Mouse (Mus musculus) urinary bladder, postnatal 10 days (tissue): ENCODE results near the gene Sfmbt2.

Experiments
- DNase-seq: peaks from one replicate; pipeline ENCODE4 v3.0.0; 2022; ENCODE audit warnings: low spot score

Gene Sfmbt2

DNA sequence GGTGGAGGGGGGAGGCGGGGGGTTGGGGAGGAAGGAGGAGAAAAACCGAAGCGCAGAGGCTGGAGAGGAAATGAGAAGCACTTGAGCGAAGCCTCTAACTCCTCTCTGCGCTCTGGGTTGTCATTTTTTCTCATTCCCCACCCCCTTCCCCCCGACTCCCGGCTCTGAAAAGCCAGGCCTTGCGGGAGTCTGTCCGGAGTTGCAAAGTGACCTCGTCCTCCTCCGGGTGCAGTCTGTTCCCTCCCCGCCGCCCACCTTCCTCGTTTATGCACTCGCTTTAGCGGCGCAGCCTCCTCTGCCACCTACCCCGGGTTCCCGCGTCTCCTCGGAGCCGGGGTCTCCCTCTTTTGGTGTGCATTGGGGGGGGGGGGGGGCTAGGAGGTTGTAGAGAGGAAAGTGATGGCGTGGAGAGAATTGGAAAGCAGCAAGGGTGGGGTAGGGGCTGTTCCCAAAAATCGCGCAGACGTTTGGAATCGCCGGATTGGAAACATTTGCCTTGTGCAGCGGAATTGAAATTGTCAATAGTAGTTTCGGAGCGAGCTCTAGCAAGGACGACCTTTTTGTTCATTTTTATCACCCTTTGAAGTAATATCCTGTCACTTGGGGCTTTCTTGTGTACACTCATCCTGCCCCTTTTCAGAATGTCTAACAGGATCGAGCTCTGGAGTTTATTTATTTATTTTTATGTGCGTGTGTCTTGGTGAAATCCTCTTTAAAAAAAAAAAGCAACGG is 2.6 kb downstream of the Sfmbt2 start:
- no peak for DNase-seq

DNA sequence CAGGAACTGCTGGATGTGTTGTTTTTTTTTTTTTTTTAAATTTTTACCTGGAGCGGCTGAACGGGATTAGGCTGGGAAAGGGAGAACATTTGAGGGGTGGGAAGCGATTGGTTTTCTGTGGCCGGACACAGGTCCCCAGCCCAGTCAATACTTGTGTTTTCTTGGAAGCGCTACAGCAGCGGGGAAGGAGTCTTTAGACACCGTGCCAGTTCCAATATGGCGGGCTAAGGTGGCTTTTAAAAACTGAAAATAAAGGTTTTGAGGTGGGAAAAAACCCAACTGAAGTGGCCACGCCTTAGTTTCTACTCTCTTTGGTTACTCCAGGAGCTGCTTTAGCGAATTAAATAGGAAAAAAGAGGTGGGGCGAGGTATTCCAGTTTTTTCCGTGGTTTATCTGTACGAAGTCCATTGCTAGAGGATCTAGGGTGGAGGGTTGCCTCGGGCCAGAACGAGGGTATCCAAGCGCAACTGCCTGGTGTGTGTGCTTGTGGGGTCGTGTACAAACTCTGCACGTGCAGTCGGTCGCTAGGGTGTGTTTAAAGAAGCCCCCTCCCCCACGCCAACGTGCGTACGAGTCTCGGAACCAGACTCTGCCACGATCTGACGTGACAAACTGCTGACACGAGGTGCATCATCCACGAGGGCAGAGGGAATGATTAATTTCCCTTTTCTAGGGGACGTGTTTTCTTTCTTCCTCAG is 3.3 kb downstream of the Sfmbt2 start:
- no peak for DNase-seq

DNA sequence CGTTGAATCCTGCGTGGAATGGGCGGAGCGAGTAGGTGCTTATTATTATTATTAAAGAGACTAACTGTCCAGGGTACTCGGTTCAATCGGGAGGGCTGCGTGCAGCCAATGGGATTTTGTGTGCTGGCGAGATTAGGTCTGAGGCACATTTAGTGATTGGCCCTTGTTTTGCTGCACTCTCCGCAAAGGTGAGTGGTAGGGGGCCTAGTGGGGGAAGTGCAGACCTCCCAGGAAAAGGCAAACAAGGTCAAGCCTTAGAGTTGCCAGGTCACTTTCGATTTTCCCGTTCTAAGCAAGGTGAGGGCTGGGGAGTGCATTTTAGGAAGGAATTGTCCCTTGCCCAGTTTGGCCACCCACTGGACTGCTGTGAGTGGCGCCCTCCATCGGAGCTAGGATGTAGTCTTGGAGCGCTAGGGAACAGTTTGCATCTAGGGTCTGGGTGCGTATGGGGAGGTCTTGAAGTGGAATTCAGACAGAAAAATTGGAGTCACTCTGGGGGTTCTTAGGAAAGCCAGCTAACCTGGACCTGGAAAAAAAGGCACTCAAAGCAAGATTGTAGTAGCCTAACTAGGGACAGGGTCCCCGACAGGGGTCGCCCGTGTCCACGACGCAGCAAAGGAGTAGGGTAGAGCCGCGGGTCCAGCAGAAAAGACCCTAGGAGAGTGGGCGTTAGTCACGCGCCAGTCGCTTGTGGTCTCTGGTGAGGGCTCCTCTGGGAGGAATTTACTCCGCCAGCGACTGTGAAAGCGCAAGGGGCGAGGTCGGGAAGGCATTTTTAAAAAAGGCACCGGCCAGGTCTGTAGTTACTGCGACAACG is 4.1 kb downstream of the Sfmbt2 start:
- DNase-seq, result no peak

DNA sequence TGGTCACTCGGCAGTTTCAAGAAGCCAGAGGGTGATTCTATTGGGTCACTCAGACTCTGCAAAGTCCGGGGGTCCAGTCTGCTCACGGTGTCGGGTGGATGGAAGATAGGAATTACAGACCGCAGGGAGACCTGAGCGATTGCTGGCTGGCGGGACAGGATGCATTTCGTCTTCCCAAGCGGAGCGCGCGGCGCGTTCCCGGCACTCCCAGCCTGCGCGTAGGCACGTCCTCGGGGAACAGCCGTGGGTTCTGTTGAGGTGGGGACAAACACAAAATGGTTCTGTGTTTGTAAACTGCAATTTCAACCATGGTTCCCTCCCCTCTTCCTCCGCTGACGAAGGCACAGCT is 4.7 kb downstream of the Sfmbt2 start:
- no peak for DNase-seq

DNA sequence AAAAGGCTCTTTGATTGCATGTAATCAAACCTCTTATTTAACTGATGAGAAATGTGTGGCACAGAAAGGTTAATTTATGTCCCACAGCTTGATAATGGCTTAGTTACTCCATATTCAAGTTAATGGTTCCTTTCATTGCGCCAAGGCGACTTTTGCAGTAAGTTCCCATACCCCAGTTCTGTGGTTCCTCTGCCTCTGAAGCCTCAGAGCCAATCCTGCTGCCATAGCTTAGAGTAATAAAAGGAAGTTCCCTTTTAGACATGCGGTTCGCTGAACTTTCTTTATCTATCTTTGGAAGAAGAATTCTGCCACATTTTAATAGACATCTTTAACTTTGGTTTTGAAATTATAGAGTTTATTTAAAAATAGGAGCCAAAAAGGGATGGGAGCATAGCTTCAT is 19.7 kb downstream of the Sfmbt2 start:
- DNase-seq, result no peak

DNA sequence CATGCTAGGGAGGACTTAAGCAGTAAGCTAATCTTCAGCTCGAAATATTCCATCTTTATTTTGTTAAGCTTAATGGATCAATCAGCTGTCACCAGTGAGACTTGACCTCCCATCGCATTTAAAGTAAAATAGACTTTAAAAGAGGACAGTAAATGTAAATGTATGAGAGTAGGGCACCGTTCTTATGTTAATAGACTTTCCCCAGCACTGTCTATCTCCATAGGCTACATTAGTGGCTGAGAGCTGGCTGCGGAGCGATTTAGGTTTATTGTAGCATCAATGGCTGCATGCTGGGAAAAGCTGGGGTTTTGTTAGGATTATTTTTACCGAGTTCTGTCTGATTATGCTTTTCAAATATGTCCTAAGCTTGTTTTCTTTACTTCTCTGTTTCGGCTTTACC is 20.5 kb downstream of the Sfmbt2 start:
- no peak for DNase-seq

DNA sequence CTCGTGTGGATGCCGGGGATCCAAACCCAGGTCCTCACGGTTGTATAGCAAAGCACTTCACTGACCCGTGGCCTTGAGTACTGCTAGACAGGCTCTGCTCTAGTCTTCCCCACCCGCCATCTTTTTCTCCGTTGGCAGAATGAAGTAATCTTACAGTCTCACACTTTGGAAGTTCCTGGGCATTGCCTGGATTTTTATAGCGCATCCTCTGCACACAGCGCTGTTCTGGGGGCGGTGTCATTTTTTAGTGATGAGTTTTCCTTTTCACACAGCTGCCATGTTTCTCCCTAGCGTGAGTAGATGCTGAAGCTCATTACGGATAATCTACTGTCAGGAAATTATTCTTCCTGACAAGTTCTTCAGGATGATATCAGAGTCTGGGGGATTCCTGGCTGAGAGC is 24.8 kb downstream of the Sfmbt2 start:
- no peak for DNase-seq

DNA sequence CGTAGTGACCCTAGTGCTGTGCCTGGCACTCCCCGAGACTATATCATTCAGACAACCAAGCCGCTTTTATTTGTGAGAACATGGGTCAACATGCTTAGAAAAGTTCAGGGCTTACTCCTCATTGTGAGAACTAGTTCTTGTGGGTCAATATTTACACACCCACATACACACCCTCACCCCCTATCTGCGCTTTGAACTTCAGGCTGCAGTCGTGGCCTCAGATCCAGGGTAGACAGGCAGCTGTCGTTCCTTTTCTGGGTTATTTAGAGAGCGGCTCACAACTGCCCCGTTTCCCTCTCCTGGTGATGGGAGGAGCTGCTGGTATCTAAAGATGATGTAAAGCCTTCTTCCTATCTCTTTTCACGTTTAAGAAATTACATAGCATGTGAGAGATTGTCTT is 27.5 kb downstream of the Sfmbt2 start:
- no peak for DNase-seq

DNA sequence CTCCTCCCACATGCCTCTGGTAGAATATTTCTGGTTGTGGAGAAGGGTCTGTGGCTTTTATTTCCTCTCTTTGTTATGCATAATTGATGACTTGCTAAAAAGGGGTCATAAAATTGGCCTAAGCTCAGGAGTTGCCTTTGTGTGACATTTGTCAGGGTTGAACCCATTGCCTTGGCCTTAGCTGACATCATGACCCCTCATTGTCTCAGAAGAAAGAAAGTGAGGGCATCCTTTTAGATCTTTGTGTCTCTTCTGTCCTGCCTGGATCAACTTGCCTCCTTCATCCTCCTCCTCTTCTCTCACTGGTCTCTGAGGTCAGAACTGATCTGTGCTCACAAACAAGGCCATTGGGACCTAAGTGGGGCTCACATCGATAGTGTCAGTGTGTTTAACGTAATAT is 35.8 kb downstream of the Sfmbt2 start:
- DNase-seq, result no peak

DNA sequence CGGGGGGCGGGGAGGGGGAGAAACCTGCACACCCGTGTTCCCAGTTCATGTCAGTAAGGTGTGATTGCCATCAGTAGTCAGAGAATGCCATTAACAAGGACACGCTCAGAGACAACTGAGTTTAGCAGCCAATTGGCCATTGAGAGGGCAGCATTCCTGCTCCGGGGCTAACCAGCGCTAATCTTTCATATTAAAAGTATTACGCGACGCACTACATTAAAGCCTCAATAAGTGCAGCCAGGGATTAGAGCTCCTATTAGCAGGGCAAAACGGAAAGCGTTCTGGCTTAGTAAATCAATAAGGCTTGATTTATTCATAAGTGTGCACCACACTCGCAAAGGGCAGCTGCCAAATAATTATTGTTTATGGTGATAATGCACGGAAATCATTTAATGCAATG is 39.1 kb downstream of the Sfmbt2 start:
- no peak for DNase-seq

DNA sequence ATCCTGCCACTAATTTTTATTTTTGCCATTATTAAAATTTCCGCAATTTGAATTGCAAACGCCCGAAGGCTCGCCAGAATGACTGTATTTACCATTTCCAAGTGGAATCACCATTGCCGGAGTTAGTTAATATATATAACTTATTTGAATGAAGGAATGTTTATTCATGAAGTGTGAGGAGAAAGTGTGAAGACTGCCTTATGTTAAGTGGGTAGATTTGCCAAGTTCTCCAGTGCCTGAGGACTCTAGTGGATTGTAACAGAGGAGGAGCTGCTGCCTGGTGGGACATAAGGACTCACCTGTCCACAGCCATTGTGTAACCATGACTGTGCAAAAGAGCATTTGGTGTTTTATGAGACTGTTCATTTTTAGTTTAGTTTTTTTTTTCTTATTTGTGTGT is 39.8 kb downstream of the Sfmbt2 start:
- DNase-seq, result no peak

DNA sequence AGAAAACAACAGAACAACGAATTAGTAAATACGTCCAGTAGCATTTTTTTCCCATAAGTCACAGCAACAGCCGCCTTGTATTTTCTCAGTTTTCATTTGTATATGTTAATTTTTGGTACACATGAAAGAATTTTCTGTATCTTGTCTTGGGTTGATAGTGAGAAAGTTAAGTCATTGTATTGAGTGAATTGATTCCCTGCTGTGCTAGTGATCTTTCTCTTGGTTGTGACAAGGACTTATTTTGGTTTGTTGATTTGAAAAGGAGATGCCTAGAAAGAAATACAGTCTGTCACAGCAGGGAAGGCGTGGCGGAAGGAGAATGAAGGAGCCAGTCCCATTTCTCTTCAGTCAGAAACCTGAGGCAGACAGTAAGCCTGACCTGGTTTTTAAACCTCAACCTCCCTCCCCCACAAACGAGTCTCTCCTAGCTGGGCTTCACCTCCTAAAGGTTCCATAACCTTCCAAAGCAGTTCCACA is 50.7 kb downstream of the Sfmbt2 start:
- DNase-seq, result no peak

DNA sequence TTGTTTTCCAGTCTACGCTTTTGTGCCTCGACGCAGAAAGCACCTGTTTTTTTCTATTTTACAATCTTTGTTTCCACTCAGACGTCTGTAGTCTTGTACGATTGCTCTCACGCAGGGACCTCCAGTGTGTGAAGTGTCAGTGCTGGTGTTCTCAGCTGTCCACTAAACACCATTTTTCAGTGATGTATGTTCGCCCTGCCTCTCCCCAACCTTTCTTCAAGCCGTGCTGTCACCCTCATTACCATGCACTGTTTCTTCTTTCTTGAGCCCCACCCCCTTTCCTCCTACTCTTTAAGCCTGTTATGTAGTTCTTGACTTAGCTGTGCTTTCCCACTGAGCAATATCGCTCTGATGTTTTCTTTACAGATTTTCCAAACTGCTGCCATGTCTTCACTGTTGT is 67.0 kb downstream of the Sfmbt2 start:
- no peak for DNase-seq

DNA sequence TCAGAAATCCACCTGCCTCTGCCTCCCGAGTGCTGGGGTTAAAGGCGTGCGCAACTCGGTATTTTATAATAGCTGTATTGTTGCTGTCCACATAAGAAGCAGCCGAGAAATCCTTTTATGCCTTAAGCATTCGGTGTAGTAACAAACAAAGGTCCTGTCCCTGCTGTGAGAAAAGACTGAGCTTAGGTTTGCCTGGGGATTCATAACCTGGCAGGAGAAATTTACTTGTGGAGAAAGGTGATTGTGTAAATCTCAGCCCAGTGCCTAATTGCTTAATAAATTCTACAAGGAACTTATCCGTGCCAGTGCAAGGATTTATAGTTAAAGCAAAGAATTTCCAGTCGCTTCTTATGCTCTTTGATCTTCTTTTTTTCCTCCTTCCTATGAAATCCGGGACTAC is 71.5 kb downstream of the Sfmbt2 start:
- DNase-seq, result no peak

DNA sequence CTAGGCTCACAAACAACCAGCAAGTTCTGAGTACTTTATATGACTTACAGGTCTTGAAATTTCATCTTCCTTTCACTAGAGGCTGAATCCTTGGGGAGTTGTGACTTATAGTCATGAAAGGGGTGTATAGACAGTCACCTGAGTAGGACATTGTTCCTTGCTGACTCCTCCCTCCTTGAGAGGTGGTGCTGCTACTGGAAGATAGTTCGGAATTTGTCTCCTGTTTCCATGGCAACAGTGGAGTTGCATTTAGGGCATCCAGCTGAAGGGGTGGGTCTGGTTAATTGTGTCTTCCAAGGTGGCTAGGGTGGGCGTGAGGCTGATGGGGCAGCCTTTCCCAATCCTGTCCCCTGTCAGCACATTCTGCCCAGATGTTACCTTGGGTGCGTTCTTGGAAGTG is 83.3 kb downstream of the Sfmbt2 start:
- DNase-seq, result no peak

DNA sequence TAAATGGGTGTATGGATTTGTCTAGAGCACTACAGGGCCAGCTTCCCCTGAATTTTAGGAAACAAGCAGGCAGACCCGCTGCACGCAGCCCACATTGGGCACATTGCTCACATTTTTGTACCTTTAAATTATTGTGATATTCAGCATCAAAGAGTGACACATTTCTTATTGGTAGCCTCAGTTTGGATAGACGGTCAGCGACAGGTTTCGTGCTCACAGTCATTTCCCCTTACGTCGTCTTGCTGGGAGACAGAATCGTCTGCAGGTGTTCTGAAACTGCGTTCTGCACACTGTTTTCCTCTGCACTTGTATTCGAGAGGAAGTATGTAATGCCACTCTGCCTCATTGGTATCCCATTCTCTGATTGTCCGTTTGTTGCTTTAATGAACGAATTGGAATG is 88.0 kb downstream of the Sfmbt2 start:
- no peak for DNase-seq

DNA sequence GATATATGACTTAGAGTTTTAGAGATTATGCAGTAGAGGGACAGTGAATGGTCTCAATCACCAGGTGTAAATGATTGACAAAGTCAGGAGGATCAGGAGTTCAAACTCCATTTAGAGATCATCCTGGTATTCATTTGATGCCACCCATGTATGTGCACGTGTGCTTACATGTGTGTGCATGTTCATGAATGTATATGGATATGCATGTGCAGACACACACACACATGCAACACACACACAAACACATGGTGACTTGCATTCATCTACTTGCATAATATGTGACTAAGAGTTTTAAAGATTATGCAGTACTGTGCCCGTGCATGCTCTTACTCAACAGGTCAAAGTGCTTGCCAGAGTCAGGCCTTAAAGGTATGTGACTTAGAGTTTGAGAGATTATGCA is 146.2 kb downstream of the Sfmbt2 start:
- no peak for DNase-seq

DNA sequence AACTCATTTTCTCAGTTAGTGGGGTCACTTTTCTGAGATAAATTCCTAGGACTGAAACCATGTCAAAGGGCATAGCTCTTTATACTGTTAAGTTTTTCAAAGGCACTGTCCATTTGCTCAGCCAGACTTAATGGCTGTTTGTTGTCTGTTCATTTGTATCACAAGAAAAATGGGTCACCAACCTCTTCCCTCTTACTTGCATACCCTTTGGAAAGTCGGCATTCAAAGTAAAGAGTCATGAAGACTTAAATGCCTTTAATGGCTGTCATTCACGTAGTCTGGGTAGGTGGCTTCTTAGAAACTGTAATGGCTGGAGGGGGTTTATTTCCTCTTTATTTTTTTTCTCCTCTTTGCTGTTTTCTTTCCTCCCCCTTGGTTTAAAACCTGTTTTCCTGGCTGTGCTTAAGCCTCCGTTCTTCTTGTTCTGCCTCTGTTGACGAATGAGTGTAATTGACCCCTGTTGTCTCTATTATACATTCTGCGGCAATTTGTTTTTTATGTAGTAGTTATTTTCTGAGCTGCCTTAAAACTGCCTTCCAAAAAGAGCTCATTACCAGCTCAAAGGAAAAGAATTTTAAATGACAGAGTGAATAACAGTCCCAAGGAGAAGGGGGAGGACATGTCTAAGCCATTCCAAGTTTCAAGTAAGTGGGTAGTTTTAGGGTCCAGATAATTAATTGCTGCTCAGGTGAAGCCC is 151.6 kb downstream of the Sfmbt2 start:
- DNase-seq, result no peak

DNA sequence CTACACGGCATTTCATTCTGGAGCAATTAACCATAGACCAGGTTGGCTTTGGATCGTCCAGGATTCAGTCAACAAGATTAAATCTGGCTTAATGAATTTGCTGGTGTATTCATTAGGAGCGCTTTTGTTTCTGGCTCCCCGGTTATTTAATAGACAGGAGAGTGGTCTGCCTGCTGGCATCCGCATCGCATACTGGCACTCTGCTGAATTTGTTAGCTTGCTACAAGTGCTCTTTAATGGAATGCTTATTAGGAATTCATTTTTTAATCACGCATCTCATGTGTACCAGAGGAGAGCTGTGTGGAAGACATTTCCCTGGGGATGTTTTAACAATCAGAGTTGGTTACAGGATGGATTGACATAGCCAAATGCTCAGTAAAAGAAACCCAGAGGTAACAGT is 155.3 kb downstream of the Sfmbt2 start:
- no peak for DNase-seq

DNA sequence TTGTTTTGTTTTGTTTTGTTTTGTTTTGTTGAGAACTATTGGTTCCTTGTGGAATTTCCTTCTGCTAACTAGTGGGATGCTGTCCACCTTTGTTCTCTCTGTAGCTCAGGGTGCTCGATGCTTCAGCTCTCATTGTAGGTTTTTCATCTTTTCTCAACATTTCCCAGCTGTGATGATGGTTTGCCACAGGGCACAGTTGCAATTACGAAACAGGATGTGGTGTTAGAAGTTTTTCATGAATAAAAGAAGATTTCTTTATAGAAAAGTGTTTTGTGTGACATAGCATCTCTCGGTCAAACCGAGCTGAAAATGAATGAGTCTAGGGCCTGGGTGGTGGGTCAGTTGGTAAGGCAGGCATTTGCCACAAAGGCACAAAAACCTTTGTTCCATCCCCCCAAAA is 171.5 kb downstream of the Sfmbt2 start:
- DNase-seq, result no peak

DNA sequence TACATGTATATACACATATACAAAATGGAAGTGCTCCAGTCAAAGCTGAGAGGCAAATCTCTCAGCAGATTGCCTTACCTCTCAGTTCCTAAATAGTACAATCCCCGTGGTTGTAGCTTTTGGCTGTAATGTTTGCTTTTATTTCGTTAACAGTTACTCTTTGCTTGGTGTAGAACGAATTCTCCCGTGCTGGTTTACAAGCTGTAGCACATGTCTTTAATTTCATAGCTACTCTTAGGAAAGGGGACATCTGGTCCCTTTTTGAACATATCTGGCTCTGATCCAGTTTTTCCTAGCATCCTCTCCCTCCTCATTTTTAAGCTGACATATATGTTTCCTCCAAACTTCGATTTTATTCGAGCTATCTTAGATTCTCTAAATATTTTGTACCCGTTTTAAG is 172.1 kb downstream of the Sfmbt2 start:
- DNase-seq, result no peak

DNA sequence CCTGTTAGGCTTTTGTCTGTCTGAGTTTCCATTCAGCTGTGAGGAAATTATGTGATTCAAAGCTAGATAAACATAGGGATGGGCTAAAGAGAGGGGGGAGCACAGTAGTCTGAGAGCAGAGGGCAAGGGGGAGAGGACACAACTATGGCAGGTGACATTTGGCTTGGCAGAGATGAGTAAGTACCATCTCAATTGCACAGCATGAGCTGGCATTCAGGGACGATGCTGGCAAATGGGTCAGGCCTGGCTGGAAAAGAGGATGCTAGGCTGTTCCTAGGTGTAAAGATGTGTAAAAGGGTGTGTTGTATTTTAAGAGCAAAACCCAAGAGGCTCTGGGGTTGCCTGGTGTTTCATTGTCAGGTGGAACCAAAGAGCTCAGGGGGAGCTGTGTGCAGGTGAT is 188.5 kb downstream of the Sfmbt2 start:
- DNase-seq, result no peak

DNA sequence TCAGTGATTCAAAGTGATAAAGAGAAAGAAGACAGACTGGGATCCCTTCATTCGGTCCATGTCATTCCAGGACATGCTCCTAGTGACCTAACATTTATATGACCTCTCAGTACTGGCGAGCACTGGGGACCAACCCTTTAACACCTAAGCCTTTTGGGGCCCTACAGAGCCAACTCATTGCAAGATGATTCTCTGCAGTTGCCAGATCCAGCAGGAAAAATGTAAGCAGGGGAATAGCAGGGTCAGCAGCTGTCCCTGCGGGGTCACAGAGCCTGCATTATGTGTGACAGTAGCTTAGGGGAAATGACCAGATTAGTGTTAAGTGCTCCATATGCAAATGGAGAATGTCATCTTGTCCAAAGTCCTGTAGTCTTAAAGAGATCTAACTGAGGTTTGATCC is 195.2 kb downstream of the Sfmbt2 start:
- no peak for DNase-seq
